Mouse (Mus musculus) induced T-regulatory cell, adult 2 months (primary cell): ENCODE results near the gene Arl13b.

Source experiments
- DNase-seq: peaks from one replicate; pipeline ENCODE4 v3.0.0-alpha.2; 2012; ENCODE audit warnings: low read depth

The Arl13b gene

DNA sequence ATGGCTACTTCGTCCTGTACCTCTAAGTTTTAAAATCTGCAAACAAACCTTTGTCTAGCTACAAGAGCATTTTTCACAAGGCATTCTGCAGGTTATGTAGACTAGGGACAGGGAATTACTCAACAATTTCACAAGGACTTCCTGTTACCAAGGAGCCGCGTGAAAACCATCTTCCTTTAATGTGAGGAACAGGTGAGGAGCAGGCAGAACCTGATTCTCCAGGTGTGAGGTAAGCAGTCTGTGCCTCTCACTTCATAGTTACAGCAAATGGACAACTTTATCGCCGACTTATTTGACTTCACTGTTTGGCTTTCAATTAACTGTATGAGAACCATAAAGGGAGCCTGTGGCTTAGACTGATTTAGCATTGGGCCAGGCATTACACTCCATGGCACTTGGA is 32.3 kb downstream of the Arl13b start, which contains the start of gene Stx19:
Gene Stx19, plus strand, starts transcription at position 186 of the 400 bp plus-strand sequence.
- DNase-seq, result no peak

DNA sequence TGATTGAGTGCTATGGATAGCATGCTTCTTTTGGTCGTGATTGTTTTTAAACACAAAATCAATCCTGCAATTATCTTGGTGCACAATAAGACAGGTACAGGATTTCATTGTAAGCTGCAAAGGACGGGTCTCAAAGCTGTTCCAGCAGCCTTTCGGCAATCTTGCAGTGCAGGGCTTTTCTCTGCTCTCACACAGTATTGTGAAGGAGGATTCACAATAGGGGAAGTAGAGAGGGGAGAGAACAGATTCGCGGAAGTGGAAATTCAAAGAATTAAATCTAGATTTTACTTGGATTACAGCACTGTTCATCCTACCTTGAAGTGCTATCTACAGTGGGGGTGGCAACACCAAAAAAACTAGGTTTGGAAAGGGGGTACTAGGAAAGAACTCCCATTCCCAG is 33.0 kb downstream of the Arl13b start:
- DNase-seq, result no peak

DNA sequence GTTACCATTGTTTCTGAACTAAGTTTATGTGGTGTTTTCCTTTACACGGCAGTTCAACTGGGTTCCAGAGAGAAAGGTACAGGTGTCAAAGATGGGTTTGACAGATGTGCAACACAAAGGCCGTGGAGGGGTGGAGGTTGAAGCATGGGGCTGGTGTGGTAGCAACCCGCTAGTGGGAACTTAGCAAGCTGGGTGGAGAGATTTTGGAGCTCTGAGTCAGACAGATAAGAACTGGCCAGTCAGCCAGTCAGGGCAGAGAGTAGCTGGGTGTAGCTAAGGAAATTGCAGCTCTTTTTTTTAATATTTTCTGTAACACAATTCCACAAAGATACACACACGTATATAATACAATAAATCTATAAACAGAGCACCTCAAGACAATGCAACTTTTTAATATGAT is 36.0 kb downstream of the Arl13b start:
- DNase-seq, result no peak

DNA sequence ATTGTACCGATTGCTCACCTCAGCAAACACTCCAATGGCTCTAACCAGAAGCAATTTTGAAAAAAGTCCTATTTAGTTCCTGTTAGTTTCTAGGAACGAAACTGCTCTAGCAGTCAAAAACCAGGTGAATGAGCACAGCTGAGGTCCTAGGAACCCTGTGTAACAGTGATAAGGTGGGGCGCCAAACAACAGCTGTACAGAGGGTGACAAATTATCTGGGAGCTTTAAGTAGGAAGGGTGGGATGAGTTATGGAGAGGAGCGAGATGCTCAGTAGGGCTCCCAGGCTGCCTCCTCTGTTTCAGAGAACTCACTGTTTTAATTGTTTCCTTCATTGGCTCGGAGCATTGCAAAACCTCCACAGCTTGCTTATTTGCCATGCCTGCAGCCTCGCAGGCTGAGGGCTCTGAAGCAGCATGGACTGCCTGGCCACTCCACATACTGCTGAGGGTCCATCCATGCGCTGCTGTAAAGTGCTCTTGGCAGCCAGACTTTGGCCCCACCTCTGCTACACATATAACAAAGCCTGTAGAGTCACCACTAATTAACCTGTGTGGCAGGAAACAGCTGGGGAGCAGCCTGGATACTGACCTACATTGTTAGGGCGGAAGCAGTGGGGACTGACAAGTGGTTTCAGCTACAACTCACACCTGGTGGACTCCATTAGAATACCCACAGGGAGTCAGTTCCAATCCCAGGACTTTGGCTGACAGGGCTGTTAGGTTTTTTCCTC is 39.4 kb downstream of the Arl13b start:
- no peak for DNase-seq

DNA sequence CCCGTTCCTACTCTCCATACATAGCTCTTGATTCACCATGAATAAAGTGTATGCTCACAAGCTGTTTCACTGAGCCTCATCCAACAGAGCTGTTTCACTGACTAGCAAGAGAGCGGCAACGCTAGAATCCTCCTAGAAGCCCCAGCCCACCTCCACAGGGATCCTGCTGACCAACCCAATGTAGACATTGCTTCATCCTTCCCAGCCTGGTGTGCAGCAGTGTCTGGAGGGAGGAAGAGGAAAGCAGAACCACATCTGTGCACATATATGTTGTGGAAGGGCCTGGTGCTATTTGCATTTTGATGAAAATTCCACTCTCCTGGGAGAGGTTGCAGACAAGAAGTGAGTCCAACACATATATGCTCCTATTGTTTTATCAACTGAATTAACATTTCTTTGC is 42.2 kb downstream of the Arl13b start:
- no peak for DNase-seq

DNA sequence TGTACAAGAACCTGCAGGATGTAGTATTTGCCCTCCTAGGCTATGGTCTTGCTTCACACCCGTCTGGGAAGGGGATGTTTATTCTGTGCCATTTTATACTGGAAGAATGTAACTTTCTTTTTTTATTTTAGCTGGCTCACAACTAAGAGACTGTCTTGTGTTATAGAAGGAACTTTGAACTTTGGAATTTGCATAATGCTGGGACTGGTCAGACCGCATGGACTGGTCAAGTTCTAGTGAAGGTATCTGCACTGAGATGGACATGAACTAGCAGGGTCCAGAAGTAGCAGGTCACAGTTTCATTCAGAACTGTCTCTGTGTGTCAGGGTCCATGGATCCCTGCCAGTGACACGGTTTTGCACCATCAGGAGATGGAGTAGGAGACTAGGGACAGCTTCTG is 47.0 kb downstream of the Arl13b start:
- DNase-seq, result no peak

DNA sequence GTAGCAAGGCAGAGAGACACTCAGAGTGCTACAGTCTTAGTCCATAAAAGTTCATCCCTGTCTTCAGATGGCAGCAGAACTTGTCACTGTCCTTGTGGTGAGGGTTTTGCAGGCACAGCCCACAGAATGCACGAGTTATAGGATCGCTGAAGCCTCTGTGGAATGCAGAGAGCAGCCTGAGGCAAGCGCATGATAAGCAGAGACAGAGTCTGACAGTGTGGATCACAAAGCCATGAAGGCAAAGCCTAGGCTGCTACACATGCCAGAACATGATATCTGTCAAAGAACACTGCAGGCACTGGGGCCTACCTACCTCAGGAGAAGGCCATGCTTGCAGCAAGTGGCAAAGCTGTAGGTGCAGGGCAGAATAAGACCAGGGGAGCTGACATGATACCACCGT is 47.4 kb downstream of the Arl13b start:
- no peak for DNase-seq

DNA sequence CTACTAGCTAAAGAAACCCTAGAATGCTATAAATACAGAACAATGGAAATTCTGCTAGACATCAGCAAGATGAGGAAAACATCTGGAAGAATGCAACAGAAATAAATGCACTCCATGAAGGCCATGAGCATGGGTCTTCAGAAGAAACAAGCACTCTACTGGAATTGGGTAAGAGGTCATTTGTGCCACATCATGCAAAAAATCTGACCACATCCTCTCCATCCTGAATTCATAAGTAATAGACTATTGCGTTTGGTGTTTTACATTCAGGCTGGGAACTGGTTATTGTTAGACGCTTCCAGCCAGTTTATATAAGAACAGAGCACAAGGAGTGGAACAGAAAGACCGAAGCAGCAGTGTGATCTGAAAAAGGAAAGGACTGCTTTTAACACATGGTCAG is 48.0 kb downstream of the Arl13b start:
- DNase-seq, result no peak

DNA sequence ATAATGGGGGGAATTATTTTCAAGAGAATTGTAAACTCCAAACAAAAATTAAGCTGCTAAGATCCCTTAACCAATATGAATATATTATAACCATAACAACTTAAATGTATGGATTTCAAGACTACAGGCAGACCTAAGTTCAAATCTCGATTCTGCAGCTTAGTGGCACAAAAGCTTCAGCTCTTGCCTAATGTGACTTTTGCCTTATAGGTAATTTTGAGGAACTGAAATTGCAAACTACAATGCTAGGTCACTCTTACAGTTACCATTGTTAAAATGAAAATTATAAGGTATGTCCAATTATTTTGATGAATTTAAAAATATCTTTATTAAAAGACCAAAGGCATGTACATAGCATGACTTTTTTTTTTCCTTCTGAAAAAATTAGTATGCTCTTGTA is 50.2 kb downstream of the Arl13b start:
- DNase-seq, result no peak

DNA sequence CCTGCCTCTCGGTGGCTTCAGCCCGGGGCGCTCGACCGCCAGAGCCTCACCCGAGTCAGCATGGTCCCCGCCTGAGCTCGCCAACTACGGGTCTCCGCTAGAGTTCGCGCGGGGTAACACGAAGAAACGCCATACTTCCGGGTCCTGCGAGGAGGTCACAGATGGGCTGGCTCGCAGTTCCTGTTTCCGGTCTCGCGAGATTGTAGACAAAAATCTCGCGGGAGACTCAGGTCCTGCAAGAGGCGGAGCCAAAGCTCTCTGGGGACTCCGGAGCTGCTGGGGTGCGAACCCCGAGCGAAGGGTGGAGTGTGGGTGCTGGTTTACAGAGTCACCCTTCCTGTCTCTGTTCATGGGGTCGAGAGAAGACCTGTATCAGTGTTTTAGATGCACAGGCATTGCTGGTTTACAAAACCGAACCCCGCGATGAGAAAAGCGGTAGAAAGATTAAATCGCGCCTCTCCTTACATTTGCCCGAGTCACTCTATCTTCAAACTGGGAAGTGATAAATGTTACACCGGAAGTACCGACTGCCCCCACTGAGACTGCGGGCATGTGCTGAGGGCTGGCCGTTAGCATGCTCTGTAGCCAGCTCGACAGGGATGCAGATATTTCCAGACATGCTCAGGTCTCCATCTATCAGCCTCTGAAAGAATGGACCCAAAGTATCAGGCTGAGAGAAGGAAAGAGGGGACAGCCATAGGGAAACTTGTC is 60.1 kb downstream of the Arl13b start, which contains the start of gene Nsun3:
Gene Nsun3, minus strand, starts transcription at position 198 of the 711 bp plus-strand sequence.
- peak; percentile 99 for DNase-seq

DNA sequence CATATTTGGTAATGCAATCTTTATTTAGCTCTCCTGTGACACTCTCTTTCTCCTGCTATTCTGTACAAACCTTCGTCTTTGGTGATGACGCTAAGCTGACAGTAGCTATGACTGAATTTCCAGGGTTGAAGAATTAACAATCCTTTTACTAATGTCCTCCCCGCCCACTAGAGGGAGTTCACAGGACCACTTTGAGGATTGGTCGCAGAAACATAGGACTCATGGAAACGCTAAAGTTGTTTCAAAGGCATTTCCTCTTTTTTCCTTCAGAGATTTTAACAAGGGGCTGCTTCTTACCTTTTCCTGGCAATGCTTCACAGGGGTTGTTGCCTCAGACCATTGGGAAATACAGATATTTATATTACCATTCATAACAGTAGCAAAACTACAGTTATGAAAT is 64.6 kb downstream of the Arl13b start:
- peak; percentile 53 for DNase-seq

DNA sequence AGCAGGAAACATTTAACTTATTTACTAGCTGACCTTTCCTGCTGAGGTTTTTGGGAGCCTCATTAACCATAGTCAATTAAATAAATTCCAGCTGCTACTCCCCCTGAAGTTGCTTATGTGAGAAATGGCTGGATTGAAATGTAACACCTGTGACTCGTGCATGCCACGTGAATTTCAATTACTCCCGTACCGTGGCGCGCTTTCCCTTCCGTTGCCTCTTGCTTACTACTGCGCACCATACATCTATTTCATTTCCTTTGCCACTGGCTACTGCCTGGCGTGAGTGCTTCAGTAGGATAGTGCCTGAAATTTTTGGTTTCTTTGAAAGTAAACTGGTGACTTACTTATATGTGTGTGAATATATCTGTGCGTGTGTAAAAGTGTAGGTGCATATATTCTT is 68.6 kb downstream of the Arl13b start:
- no peak for DNase-seq

DNA sequence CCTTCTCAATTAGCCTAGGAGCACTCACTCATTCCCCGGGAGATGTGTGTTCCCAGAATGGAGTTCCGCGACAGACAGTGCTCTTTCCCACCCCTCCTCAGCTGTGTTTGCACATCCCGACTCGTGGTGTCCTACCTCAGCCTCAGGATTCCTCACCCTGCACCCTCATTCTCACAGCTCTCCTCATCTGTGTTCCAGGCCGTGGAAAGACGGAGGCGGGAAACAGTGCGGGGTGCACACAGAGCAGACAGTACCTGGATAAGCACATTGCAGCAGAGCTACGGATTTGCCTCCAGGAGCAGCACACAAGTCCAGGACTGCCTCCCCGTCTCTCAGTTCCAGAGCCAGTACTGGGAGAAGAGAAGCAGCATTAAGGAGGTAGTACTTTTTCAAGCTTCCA is 70.8 kb downstream of the Arl13b start:
- DNase-seq, result no peak

DNA sequence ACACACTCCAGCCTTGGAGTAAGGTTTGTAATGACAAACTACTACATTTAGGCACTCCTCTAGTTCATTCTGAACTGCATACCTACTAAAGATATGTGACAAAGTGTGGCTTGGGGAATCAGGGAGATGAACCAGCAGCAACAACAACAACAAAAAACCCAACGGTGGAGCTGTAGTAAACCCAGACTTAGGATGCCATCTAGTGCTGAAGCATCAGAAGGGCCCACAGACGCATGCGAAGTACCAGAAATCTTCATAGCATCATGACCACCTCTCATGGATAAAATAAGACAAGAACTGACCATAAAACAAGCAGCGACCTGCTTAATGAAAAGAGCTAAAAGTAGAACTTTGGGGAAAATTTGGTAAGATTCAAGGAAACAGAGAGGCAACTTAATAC is 73.4 kb downstream of the Arl13b start:
- no peak for DNase-seq

DNA sequence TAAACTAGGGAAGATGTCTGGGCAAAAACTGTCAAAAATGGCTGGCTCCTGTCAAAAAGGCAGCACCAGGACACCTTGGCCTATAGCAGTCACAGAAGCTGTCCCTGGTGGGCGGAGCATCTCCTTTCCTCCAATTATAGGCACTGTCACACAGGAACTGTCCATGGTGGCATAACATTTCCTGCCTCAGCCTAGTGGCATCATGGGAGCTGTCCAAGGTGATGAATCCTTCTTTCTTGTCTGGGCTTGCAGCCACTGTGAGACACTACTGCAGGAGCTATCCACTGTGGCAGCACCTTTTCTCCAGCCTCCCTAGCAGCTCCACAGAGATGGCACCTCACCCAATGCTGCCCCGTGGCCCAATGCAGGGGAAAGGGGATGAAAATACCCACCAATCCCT is 88.5 kb downstream of the Arl13b start:
- peak; percentile 81 for DNase-seq

DNA sequence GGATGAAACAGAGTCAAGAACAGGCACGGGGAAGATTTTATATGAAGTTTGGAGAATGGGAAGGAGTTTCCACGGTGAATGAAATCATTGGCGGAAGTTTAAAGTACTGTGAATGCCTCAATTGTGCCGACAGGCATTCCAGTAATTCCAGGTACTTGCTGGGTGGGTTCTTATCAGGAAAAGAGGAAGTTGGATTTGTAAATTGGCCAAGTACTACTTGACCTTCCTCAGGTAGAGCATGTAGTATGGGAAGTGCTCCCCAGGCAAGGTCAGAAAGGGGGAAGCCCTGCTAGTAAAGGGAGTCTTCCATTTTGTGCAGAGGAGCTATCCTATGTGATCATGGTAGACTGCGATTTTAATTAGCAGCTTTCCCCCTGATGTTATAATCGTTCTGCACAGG is 91.5 kb downstream of the Arl13b start:
- DNase-seq, result no peak

DNA sequence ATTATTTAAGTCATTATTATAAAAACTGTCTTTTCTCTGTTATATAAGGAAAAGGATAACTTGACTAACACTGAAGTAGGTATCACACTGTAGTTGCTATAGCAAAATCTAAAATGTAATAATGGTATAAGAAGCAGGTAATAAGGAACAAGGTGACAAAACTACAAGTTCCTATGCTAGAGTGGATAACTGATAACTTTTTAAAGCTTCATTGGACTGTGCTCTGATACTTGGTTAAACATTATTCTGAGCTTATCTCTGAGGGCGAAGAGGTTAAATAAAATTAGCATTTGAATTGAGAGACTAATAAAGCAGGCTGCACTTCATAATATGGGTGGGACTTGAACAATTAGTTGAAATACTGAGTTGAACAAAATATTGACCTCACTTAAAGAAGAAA is 93.2 kb downstream of the Arl13b start:
- DNase-seq, result no peak

DNA sequence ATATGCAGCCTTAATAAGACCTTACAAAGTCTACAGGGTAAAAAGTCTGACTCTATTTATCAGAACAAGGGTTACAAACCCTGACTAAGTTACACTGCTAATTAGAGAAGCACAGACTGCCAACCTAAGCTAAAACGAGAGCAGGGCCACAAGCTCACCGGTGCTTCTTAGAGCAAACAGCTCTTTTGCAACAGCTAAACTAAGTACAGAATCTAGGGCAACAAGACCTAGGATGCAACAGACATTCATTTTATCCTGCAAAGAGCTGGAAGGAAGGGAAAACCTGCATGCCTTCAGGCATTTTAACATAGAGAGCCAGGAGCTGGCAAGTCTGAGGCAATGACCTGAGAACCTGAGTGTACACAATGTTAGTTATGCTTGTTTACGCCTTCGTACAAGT is 93.8 kb downstream of the Arl13b start:
- no peak for DNase-seq

DNA sequence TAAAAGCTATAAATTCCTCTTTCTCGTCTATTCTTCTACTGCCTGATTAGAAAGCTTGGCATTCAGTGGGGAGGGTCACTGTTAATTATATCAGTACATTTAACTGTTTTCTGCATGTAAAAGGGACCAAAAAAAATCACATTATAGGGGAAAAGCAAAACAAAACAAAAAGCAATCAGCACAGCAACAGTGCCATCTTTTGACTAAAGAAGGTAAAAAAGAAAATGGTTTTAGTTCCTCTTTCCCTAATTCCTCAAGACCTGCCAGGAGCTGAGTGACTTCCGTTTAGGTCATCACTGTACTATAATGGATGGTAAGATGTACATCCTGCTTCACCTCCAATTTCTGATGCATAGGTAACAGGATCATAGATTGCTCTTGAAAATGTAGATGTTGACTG is 101.0 kb downstream of the Arl13b start:
- no peak for DNase-seq
